Mouse (Mus musculus): Measurements from ENCODE around the gene Pcca. TPM values are rescaled to one million over a fixed set of nuclear protein-coding genes. Genes with fewer than 3 reads are reported as not detected.
"Not testable (repeated sequence)": the region's sequence is repeated elsewhere in the genome, so short reads cannot be mapped to it uniquely, and the experiment has no call there.

The Pcca gene
- polyA plus RNA-seq, 1 experiment from 2014 or later: 27.0 TPM

- Histone ChIP-seq H3K27ac (no peak overlapping the region), H3K4me3 (no peak overlapping the region), H3K27me3 (replicated peaks) (no peaks in the 10 kb centered on the region), H3K9ac (no peak overlapping the region), H3K36me3 (replicated peaks) (no peaks in the 10 kb centered on the region), H3K4me2 (no peak overlapping the region), H3K9me3 (no peaks in the 10 kb centered on the region), H3K4me1 (no peaks in the 10 kb centered on the region)
- ATAC-seq (replicated peaks): no peak
- 21% methylated on average over 2 of the region's 2 CpGs for WGBS
Measured at GRCm38 (mm10) chr14:122509058-122509457, 25.1 kb upstream of the Pcca start.

DNA sequence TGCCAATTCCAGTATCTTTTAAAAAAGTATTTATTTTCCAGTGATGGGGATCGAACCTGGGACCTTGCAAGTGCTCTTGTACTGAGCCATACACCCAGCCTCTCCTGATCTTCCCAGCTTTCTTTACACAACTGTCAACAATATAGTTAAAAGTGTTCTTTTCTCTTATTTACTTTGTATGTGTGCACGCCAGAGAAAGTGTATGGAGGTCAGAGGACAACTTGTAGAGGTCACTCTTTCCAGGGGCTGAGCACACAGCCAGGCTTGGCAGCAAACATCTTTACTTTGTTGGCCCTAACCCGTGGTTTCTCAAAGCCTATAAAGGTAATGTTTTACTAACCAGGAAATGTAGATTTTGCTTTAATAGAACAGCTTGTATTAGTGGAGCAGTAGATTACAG lies 22.6 kb upstream of the Pcca start:
- H3K27ac ChIP-seq: no peak overlapping the region
- ATAC-seq (replicated peaks): no peak
- no peak overlapping the region for H3K4me3 ChIP-seq
- H3K4me1 ChIP-seq: no peaks in the 10 kb centered on the region
- 79% methylated on average over 3 of the region's 3 CpGs for WGBS
- no peaks in the 10 kb centered on the region for H3K36me3 ChIP-seq (replicated peaks)
- no peaks in the 10 kb centered on the region for H3K9me3 ChIP-seq
- H3K9ac ChIP-seq: no peak overlapping the region
- no peak overlapping the region for H3K4me2 ChIP-seq
- H3K27me3 ChIP-seq (replicated peaks): no peaks in the 10 kb centered on the region

- Histone ChIP-seq H3K9ac (no peak overlapping the region), H3K4me1 (no peaks in the 10 kb centered on the region), H3K27ac (no peak overlapping the region), H3K4me3 (no peak overlapping the region), H3K4me2 (no peak overlapping the region), H3K36me3 (replicated peaks) (no peaks in the 10 kb centered on the region), H3K27me3 (replicated peaks) (no peaks in the 10 kb centered on the region), H3K9me3 (no peaks in the 10 kb centered on the region)
- no peak for ATAC-seq (replicated peaks)
- 74% methylated on average over 1 of the region's 1 CpGs for WGBS
Measured at GRCm38 (mm10) chr14:122513511-122514036, 20.6 kb upstream of the Pcca start.

GRCm38 (mm10) chr14:122528475-122528874 lies 5.6 kb upstream of the Pcca start:
- Histone ChIP-seq H3K9me3 (no peaks in the 10 kb centered on the region), H3K9ac (no peak overlapping the region), H3K4me2 (no peak overlapping the region), H3K36me3 (replicated peaks) (no peaks in the 10 kb centered on the region), H3K4me3 (no peak overlapping the region), H3K27me3 (replicated peaks) (no peaks in the 10 kb centered on the region), H3K4me1 (peaks cover 2% of the 10 kb centered on the region; the same call in 1 of the 2 replicates), H3K27ac (no peak overlapping the region)
- ATAC-seq (replicated peaks): no peak
- WGBS: 77% methylated on average over 4 of the region's 4 CpGs

DNA sequence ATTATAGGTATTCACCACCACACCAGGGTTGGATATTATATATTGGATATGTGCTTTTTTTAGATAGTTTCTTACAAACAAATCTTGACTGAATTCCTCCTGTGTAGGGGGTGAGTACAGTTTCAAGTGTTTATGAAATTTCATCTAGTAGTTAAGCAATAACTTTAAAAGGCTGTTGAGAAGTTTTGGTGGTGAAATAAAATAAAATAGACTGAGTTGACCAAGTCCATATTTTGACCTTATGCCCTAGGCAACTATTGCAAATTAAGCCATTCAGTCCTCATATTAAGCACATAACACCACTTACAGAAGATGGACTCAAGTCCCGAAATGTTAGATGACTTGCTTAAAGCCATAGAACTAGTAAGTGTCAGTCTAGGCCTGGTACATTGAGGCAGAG lies 1.9 kb downstream of the Pcca start:
- 87% methylated on average over 1 of the region's 1 CpGs for WGBS
- ATAC-seq (replicated peaks): no peak
- Histone ChIP-seq H3K4me2 (no peak overlapping the region), H3K4me1 (peaks cover 12% of the 10 kb centered on the region), H3K9me3 (no peaks in the 10 kb centered on the region), H3K27ac (no peak overlapping the region), H3K36me3 (replicated peaks) (no peaks in the 10 kb centered on the region), H3K9ac (no peak overlapping the region), H3K27me3 (replicated peaks) (no peaks in the 10 kb centered on the region), H3K4me3 (no peak overlapping the region)

DNA sequence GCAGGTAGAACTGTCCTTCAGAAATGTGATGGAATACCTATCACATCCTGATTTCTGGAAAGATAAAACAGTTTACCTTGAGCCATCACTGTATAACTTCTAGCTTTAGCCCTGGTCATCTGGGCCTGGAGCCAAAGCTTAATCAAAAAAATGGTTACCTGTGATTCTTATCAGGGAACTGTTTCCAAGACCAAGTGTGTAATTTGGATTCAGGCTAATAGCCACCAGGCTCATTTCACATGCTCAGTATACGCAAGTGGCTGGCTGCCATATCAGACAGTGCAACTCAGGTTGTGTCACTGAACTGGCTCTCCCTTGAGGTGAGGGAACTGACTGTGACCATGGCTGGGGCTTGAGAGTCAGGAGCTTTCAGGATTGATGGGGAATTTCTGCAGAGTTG lies 14.3 kb downstream of the Pcca start:
- Histone ChIP-seq H3K9me3 (peaks cover 8% of the 10 kb centered on the region; the same call in 1 of the 2 replicates), H3K4me2 (no peak overlapping the region), H3K27me3 (replicated peaks) (no peaks in the 10 kb centered on the region), H3K4me3 (no peak overlapping the region), H3K27ac (no peak overlapping the region), H3K9ac (no peak overlapping the region), H3K36me3 (replicated peaks) (no peaks in the 10 kb centered on the region), H3K4me1 (no peaks in the 10 kb centered on the region)
- WGBS: 95% methylated on average over 1 of the region's 1 CpGs
- ATAC-seq (replicated peaks): no peak

GRCm38 (mm10) chr14:122548905-122549304 lies 14.8 kb downstream of the Pcca start:
- no peak for ATAC-seq (replicated peaks)
- Histone ChIP-seq H3K36me3 (replicated peaks) (no peaks in the 10 kb centered on the region), H3K27ac (no peak overlapping the region), H3K4me2 (no peak overlapping the region), H3K9me3 (peaks cover 8% of the 10 kb centered on the region; the same call in 1 of the 2 replicates), H3K27me3 (replicated peaks) (no peaks in the 10 kb centered on the region), H3K9ac (no peak overlapping the region), H3K4me3 (no peak overlapping the region), H3K4me1 (no peaks in the 10 kb centered on the region)
- 98% methylated on average over 1 of the region's 1 CpGs for WGBS

DNA sequence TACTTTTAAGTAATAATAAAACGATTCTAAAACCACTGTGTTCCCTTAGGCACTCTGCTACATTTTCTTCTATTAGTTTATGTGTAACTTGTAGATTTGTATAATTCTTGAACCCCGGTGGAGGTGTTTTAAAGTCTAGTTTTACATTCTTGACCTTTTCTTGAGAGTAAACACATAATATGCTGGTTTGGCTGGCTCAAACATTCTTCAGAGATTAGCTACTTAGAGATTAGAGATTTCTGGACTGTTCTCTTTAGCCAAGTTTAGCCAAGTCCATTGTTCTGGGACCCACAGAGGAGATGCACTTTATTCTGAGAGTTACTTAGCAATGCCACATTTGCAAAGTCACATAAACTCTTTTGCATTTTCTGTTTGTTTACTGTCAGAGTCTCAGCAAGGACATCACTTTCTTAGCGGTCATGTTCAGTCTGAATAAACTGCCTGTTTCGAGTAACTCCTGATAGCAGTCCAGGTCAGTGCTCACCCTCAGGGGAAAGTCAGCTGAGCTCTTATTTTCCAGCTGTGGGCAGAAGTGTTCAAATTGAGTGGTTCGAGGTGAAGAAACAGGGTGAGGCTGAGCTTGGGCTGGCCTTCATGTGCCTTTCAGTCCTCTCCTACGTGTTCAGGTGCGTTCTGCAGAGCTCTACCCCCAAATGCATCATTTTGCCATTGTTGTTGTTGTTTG lies 18.8 kb downstream of the Pcca start:
- Histone ChIP-seq H3K9ac (no peak overlapping the region), H3K36me3 (replicated peaks) (no peaks in the 10 kb centered on the region), H3K4me2 (no peak overlapping the region), H3K27ac (no peak overlapping the region), H3K4me3 (no peak overlapping the region), H3K4me1 (no peaks in the 10 kb centered on the region), H3K27me3 (replicated peaks) (no peaks in the 10 kb centered on the region), H3K9me3 (peaks cover 8% of the 10 kb centered on the region; the same call in 1 of the 2 replicates)
- ATAC-seq (replicated peaks): no peak
- WGBS: 81% methylated on average over 7 of the region's 7 CpGs

GRCm38 (mm10) chr14:122557353-122557752 lies 23.2 kb downstream of the Pcca start:
- H3K4me1 ChIP-seq: no peaks in the 10 kb centered on the region
- H3K36me3 ChIP-seq (replicated peaks): no peaks in the 10 kb centered on the region
- H3K4me2 ChIP-seq: no peak overlapping the region
- no peaks in the 10 kb centered on the region for H3K9me3 ChIP-seq
- H3K27ac ChIP-seq: no peak overlapping the region
- no peak overlapping the region for H3K4me3 ChIP-seq
- no peaks in the 10 kb centered on the region for H3K27me3 ChIP-seq (replicated peaks)
- 93% methylated on average over 9 of the region's 9 CpGs for WGBS
- no peak for ATAC-seq (replicated peaks)
- H3K9ac ChIP-seq: no peak overlapping the region

DNA sequence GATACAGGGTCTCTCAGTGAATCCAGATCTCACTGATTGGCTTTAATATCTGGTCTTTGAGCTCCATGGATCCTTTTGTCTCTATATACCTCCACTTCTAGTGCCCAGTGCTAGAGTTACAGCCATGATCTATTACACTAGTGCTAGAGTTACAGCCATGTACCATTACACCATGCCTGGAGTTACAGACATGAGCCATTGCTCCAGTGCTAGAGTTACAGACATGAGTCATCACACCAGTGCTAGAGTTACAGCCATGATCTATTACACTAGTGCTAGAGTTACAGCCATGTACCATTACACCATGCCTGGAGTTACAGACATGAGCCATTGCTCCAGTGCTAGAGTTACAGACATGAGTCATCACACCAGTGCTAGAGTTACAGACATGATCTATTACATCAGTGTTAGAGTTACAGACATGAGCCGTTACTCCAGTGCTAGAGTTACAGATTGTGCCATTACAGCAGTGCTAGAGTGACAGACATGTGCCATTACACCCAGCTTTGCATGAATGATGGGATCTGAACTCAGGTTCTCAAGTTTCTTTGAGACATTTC lies 26.8 kb downstream of the Pcca start:
- WGBS: 95% methylated on average over 1 of the region's 1 CpGs
- not testable (repeated sequence) for H3K36me3 ChIP-seq (replicated peaks); H3K9ac ChIP-seq

DNA sequence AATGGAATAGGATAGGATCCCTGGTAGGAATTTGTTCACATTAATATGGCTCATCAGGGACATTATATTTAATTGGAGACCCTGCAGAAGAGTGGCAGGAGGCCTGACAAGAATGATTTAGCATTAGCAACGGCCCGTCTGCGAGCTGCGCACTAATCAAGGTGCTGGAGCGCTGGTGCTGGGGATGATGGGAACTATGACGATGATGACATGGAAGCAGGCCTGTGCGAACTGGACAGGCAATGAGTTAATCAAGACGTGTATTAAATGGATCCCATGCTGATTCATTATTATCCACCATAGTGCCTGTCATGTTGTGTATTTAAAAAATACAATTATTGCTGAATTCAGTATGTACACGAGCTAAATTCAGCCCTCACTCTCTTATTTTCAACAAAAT lies 36.7 kb downstream of the Pcca start:
- H3K4me1 ChIP-seq: no peaks in the 10 kb centered on the region
- no peaks in the 10 kb centered on the region for H3K9me3 ChIP-seq
- H3K27ac ChIP-seq: no peak overlapping the region
- no peak overlapping the region for H3K4me2 ChIP-seq
- 57% methylated on average over 9 of the region's 9 CpGs for WGBS
- H3K4me3 ChIP-seq: no peak overlapping the region
- no peak for ATAC-seq (replicated peaks)
- H3K9ac ChIP-seq: no peak overlapping the region
- H3K27me3 ChIP-seq (replicated peaks): no peaks in the 10 kb centered on the region
- no peaks in the 10 kb centered on the region for H3K36me3 ChIP-seq (replicated peaks)

More for the DNA sequence above, 26.8 kb downstream of the Pcca start:
- H3K4me3 ChIP-seq; H3K9me3 ChIP-seq; H3K4me1 ChIP-seq; ATAC-seq (replicated peaks); H3K27ac ChIP-seq; H3K4me2 ChIP-seq; H3K27me3 ChIP-seq (replicated peaks): not testable (repeated sequence)

- Histone ChIP-seq H3K9ac (no peak overlapping the region), H3K4me2 (no peak overlapping the region), H3K36me3 (replicated peaks) (no peaks in the 10 kb centered on the region), H3K4me3 (no peak overlapping the region), H3K9me3 (no peaks in the 10 kb centered on the region), H3K27ac (no peak overlapping the region), H3K27me3 (replicated peaks) (no peaks in the 10 kb centered on the region), H3K4me1 (no peaks in the 10 kb centered on the region)
- 92% methylated on average over 7 of the region's 7 CpGs for WGBS
- ATAC-seq (replicated peaks): no peak
Measured at GRCm38 (mm10) chr14:122574064-122574751, 40.1 kb downstream of the Pcca start.
